Mouse (Mus musculus) urinary bladder, postnatal 14 days (tissue): ENCODE results near the gene Ablim1.

Source experiments
- DNase-seq: peaks from one replicate; pipeline ENCODE4 v3.0.0; 2021; ENCODE audit warnings: low spot score

The Ablim1 gene

DNA sequence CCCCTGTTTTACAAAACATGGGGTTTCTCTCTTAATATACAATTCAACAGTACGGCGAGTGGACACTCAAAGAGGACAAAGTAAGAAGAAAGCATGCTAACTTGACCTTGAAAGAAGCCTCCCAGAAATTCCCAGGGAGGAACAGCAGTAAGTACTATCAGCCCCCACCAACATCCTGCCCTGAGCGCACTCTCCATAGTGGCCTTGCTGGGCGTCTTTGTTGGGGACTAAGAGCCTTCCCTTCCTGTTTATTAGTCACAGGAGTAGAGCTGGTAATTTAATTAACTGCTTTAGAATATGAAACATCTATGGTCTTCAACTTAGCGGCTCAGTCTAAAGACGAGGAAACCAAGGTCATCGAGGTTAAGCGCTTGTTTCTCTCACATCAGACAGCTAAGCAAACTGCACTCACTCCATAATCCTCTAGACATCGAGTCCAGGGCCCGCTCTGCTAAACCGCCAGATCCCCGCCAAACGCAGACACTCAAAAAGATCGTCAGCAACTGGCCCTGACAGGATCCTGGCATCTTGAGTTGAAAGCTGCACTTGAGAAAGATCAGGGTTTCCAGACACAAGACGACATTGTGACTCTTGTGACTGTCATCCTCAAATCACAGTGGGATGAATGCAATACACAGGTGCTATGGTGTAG, 50.3 kb downstream of the Ablim1 start:
- DNase-seq, result no peak

DNA sequence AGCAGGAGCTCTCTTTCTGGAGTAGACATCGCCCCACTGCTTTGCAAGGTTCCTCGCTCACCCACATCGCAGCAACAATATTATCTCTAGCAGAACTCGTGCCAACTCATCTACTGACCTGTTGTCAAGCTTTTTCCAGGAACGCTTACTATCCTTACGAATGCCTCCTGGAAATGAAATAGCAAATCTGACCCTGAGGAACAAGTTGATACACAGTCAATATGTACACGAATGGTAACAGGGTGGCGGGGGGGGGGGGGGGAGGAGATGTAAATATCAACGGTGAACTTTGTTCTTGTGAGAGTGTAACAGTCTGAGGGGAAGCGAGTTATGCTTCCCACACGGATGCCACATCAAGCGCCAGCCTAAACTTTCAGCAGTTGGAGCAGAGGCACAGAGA, 56.9 kb downstream of the Ablim1 start:
- DNase-seq, result no peak

DNA sequence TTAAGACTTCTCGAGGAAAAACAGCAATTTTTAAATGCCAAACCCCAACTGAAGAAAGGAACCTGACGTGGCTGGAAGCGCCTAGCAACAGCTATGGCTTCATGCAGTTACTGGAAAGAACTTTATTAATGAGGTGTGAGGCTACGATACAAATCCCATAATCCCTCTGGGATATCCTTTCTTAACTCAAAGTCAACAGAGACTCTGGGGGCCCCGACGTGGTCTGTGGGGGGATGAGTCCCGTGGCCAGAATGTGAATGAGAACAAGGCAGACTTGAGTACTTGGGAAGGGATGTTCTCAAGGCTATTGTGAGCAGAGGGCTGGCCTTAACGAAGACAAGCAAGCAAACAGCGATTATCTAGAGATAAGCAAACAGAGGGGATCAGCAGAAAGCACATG, 58.1 kb downstream of the Ablim1 start:
- DNase-seq, result no peak

DNA sequence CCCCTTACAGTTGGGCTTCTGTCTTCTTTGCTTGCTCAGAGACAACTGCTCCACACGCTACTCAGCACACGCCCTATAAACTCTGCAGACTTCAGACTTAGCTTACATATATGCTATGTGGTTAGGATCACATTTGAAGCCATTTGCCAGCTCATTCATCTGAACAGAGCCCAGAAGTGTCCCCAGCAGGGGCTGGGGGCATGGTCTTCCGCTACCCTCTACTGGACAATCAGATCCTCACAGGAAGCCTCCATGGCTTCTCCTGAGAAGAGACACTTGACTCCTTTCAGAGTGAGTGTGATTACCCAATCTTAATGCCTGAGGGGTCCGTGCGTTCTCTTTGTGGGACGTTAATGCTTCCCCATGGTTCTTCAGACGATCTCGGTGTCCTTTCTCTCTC, 59.6 kb downstream of the Ablim1 start:
- no peak for DNase-seq

DNA sequence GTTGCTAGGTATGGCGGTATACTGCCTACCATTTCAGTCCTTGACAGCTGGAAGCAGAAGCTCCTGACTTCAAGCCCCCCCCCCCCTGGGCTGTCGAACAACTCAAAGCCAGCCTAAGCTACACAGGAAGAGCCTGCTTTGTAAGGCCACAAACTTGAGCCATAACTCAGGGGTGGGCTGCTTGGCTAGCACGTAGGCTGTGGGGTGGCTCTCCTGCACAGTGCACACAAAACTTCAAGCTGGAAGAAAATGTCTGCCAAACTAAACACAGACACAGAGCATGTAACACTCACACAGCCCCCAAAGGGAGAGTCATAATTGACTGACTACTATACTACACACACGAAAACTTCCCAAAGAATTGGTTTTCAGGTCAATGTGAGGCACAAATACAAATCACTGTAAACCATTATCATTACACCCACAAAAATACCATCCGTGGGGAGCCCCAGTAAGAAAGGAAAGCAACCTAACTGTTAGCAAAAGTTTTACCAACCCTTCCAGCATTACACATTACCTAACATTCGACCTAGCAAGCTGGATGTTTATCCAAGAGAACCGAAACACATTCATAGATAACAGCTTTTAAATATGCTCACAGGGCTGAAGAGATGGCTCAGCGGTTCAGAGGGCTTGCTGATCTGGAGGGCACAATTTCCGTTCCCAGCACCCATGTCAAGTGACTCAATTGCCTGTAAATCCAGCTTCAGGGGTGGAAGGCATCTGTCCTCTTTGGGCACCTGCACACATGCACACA, 61.8 kb downstream of the Ablim1 start:
- DNase-seq, result no peak

DNA sequence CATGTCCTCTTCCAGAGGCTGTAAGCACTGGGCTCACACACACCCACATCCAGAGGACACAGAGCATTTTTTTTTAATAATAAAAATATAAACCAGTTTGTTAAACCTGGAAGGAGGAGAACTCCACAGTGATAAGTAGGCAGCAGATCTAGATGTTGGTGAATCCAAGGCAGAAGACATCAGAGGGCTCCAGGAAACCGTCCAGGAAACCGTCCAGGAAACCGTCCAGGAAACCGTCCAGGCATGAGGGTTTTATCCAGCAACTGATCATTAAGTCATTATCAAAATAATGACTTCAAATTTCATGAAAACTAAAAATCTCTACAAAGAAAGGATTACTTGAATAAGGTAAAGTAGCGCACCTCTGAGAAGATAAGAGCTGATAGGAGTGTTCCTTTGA, 65.9 kb downstream of the Ablim1 start:
- DNase-seq, result no peak

DNA sequence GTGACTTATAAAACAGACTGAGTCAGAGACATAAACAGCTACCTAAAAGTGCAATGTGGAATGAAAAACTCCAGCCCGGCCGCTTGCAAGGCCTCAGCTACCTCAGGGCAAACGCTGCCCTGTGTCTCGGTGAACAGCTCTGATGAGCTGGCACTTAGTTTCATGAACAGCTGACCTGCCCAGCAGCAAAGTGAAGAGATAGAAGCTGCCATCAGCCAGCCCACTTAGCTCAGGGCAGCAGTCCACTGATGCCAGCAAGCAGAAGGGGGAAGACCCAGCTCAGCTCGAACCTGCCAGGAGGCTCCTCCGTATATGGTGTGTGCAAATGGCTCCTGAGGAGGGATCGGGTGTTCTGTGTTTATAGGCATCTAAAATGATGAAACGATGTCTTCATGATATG, 67.5 kb downstream of the Ablim1 start:
- no peak for DNase-seq

DNA sequence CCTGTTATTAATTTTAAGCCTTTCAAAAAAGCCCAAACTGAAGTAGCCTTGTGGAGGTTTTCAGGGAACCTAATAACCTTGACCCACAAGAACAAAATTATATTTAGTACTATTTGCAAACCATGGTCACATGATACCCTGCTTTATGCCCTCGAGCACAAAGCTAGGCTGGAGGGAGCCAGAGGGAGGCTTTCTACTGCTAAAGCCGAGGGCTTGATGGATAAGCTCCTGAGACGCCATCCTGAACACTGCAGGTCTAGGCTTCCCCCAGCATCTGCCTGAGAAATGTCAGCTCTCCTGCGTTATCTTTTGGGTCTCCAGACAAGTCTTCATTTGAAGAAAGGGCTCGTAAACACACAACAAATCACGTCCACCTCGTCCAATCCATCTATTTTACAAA, 70.4 kb downstream of the Ablim1 start:
- no peak for DNase-seq

DNA sequence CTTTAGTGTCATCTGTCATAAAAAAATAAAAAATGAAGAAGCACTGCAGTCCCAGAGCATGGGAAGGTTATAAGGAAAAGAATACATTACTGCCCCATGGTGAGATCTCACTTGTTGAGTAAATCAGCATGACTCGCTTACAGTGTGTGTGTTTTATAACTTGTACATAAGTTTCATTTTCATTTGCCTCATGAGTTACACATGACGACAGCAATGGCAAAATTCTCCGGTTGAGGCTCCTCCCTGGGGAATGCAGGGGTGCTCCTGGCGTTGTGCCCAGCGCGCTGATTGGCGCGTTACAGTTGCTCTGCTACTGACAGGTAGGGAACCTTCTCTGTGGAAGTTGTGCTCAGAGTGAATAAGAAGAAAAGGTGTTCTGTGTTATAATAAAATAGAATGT, 71.1 kb downstream of the Ablim1 start:
- DNase-seq, result peak; percentile 48

DNA sequence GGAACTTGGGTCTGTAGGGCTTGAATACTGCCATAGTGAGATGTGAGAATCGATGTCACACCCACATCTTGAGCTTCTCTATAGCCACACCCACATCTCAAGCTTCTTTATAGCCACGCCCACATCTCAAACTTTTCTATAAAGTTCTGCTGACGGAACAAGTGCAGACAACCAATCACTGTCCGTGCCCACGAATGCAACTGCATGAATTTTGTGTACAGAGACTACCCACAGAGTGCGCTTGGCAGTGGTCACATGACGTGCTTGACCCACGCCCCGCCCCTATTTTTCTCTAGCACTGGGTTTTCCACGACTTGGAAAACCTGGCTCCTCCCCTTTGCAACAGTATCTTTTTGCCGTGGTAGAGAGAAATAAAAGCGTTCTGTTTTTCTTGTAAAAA, 71.5 kb downstream of the Ablim1 start:
- no peak for DNase-seq

DNA sequence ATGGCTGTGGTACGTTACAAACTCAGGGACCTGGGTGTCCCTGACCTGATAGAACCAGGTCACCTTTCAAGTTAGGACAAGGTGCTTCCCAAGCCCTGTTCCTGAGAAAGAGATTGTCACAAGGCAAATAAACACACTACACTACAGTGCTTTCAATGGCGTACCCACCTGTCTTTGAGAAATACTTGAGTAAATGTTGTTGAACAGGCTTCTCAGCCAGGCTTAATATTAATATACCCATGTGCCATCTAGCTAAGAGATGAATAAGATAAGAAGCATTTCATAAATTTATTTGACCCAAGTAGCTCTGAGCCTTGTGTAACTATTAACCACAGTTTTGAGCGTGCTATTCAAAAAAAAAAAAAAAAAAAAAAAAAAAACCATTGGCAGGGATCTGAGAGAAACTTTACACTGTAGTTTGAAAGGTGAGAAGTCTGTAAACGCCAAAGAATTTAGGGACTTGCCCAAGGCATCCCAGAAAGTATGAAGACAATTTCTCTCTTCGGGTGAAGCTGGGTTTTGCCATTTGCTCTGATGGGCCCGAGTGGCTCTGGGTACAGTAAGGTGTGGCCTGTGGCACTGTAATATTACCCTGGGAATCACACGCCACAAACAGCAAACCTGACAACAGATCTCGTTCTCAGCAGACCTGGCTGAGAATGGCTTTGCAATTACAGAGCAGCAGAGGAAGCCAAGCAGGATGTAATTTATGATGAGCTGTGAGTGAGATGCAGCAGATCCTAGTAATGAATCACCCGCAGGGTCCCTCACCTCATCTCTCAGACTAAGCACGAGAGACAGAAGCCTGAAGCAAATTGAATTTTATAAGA, 73.1 kb downstream of the Ablim1 start:
- no peak for DNase-seq

DNA sequence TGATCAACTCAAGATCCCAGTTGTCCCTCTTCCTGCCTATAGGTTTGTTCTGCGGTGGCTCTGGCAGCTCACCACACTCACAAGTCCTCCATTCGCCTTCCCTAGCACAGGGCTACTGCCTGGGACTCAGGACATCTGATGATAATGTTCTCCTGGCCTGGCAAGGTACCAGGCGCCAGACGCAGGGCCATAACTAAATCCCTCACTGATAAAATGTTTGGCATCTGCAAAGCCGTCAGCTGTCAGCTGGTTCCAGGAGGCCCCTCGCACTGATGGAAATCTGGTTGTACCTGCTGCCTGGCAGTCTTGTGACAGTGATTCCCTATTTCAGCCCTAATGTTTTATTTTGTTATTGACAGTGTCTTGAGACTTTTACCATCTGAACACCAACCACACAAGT, 74.5 kb downstream of the Ablim1 start:
- no peak for DNase-seq

DNA sequence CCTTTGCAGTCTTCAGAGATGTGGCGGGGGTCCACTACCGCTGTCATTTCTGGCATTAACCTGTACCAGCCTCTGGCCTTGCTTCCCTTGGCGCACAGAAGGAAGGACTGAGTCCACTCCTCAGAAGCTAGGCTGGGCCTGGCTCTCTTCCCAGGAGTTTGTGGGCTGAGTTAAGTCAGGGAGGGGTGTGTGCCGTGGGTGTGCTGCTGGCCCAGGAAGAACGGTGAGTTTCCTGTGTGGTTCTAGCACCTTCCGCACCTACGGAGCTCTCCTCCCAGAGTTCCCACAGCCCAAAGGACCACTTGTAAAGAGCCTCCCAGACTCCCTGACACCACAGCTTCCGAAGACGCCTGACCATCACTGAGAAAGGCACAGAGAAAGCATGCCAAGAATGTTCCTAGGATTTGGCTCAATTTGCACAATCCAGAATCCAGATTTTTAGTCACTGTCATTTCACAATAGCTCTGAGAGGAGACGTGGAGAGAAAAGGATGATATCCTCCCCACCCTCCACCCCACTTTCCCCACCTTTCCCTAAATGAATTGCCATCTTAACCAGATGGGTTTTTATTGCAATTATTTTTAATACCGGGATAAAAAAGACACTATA, 75.4 kb downstream of the Ablim1 start:
- DNase-seq, result peak; percentile 78

DNA sequence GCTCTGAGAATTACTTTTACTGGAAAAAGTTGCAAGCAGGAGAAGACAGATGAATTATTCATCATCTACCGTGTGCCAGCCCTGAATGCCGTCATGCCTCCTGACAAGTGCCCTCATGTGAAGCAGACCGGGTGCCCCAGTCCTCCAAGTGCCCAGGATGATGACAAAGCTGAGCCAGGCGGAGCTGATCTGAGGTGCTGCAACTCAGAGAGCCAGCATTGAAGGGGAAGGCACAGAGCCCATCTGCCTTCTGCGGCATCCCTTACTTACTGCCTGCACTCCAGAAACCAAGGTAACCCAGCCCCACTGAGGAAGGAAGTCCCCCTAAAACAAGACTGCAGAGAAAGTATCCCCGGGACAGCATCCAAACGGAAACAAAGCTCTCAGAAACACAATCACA, 76.3 kb downstream of the Ablim1 start:
- DNase-seq, result no peak

DNA sequence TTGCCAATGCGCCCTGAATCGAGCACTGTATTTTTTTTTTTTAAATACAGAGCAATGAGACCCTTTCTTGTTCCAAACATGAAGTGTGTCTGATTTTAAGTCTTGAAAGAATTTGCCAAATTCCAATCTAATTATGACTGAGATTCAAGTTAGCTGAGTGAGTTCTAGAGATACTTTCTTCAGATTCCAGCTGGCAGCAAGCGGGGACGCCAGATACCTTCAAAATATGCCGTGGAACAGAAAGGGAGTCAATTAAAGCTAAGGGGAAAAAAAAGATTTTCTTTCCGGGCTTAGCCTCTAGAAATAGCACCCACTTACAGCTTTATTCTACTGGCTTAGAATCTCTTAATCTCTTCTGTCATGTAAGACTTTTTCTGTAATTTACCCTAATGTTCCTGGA, 77.2 kb downstream of the Ablim1 start:
- DNase-seq, result no peak

DNA sequence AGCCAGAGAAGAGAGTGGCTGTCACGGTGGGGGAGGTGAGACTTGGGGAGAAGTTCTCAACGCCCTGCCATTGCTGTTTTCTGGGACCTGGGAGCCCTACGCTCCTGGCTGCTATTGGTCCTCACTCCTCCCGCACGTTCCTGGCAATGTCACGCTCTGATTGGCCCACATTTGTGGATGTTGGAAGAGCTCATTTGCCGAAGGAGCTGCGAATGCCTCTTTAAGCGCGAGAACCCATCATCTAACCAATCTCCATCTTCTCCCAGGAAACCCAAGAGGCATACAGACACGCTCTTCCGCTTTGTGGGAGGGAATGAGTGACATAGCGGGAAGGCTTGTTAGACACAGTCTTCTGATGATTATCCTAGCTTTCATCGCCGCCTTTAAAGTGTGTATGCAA, 78.1 kb downstream of the Ablim1 start:
- DNase-seq, result no peak

DNA sequence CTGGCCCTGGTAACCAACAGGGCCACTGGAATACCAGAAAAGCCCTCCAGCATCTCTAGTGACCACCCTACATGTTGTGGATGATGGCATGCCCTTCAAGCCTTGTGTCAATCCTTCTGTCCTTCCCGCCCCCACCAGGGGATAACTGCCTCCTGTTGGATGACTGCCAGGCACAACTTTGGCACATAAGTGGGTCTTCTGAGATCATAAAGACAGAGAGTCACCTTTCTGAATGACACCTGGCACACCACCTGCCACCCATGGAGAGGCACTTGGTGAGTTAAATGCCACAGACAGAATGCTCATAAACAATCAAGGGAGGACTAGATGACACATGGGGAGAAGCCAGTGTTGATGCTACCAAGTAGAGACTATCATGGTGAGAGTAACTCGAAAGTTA, 78.8 kb downstream of the Ablim1 start:
- no peak for DNase-seq

DNA sequence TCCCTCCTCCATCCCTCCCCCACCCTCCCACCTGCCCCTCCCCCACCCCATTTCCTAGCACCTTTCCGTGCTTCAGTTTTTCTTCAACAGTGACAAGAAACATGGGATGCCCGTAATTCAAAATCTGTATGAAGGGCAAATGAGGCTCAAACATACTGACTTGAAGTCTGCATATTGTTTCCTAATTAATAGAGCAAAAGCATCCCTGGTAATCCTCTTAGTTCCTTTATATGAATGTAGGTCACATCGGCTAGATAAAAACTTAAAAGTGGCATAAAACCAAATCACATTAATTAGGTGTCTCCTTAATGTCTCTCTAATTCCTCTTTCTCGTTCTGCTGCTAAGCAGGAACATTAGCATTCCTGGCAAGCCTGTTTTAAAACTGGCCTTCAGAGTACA, 83.7 kb downstream of the Ablim1 start:
- no peak for DNase-seq

DNA sequence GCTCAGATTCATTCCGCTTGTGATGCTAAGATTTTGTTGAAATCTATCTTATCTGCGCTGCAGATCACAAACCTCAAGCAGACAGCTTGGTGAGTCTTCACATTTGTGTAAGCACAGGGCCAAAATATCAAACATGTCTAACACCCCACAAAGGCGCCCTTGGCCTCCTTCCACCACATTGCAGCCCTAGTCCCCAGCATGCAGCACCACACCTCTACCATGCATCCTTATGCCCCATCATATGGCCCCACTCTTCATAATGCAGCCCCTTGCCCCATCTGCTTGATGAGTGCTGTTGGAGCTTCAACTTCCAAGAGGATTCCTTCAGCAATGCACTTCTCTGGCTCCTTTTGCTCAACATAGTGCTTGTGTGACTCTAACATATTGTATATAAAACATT, 85.6 kb downstream of the Ablim1 start:
- DNase-seq, result no peak

DNA sequence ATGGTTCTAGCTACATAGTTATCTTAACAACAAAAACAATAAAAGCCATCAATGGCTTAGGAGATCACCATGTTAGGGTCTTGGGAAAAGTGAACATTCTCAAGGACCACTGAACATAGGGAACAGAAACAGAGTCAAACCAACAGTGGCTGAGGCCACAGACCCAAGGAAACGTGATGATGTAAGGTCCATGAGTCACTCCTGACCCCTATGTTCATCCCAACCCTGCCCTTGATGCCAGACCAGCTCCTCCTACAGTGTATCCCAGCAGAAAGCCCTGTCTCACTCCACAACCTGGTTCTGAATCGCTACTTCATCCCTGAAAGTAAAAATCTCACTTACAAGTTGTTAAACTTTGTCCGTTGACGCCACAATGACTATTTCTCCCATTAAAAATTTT, 86.1 kb downstream of the Ablim1 start:
- no peak for DNase-seq

DNA sequence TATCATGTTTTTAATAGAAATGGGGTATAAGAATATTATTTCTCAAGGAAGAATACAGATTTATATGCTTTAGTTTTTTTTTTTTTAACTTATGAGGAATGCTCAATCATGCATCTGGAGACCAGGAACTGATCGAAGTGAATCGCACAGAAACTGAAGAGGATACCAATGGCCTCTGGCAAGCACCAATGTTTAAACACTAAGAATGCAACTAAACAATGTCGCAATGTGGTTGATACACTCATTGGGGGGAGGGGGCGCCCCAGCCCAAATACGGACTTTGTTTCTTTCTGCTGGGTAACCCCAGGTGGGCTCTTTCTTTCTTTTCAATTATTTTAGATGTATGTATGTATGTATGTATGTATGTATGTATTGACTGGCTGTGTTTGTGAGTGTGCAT, 90.3 kb downstream of the Ablim1 start:
- DNase-seq, result no peak

DNA sequence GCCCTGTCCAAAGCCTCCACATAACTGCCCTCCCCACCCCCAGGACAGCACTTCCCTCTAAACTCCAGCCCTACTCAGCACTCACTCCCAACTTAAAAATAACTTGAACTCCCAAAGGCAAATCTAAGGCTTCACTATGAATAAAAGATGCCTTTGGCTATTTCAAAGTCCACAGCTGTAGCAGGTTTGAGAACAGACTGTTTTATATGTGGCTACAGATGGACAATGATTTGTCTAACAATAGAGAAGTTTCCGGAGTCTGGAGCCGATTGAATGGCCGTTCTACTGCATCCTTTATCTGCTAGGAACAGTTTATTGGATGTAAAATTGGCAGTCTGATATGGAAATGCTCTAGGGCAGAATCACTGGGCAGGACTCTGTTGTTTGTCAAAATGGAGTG, 91.0 kb downstream of the Ablim1 start:
- DNase-seq, result no peak

DNA sequence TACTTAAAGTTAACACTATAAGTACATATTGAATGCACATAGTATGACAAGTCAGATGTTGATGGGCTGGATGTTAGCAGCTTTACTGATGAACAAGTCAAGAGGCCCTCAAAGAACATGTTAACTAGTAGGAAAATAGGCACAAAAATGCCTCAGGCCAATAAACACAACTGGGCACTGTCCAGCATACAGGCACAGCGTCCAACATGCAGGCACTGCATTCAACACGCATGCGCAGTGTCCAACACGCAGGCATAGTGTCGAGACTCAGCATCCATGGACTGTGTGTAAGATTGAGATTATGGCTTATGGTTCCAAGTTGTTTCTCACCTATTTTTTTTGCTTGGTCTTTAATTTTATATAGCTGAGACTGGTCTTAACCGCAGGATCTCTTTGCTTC, 92.1 kb downstream of the Ablim1 start:
- DNase-seq, result no peak
